Mouse (Mus musculus): ENCODE measurements at regions not wholly inside any gene's neighbourhood (a gene's known extent, or its start where the extent isn't known, plus 50 kb on each side); places are given as distances from the start of the nearest gene placed in this dataset.
A peak's percentile ranks its signal among the peaks of the same experiment; 100 is the strongest.

- 83% methylated on average over 4 of the region's 4 CpGs for WGBS
- Histone ChIP-seq H3K27me3 (replicated peaks) (no peaks in the 10 kb centered on the region), H3K9ac (replicated peaks) (no peak overlapping the region), H3K4me3 (replicated peaks) (no peak overlapping the region), H3K4me2 (no peak overlapping the region), H3K36me3 (no peaks in the 10 kb centered on the region), H3K9me3 (replicated peaks) (no peaks in the 10 kb centered on the region), H3K4me1 (0 out of 2 replicates have a peak, but pooled peaks cover 2% of the 10 kb centered on the region), H3K27ac (replicated peaks) (no peak overlapping the region)
- no peak for ATAC-seq (ENCODE audit: low FRiP score)
Observed at GRCm38 (mm10) chr13:112134701-112135100, 153.6 kb upstream of the Ankrd55 start.

- Histone ChIP-seq H3K4me3 (replicated peaks) (no peak overlapping the region), H3K4me2 (no peak overlapping the region), H3K27ac (replicated peaks) (no peak overlapping the region), H3K27me3 (replicated peaks) (no peaks in the 10 kb centered on the region), H3K9me3 (replicated peaks) (no peaks in the 10 kb centered on the region), H3K36me3 (no peaks in the 10 kb centered on the region), H3K9ac (replicated peaks) (no peak overlapping the region), H3K4me1 (0 out of 2 replicates have a peak, but pooled peaks cover 2% of the 10 kb centered on the region)
- WGBS, result 64% methylated on average over 5 of the region's 5 CpGs
- ATAC-seq (ENCODE audit: low FRiP score), result no peak
Observed at GRCm38 (mm10) chr13:112135777-112136176, 152.5 kb upstream of the Ankrd55 start.

- H3K4me1 ChIP-seq, result no peaks in the 10 kb centered on the region
- no peak for ATAC-seq (ENCODE audit: low FRiP score)
- no peak overlapping the region for H3K4me3 ChIP-seq (replicated peaks)
- no peak overlapping the region for H3K9ac ChIP-seq (replicated peaks)
- no peaks in the 10 kb centered on the region for H3K9me3 ChIP-seq (replicated peaks)
- no peak overlapping the region for H3K4me2 ChIP-seq
- no peaks in the 10 kb centered on the region for H3K36me3 ChIP-seq
- WGBS, result 23% methylated on average over 1 of the region's 1 CpGs
- H3K27me3 ChIP-seq (replicated peaks), result no peaks in the 10 kb centered on the region
- H3K27ac ChIP-seq (replicated peaks), result no peak overlapping the region
Observed at GRCm38 (mm10) chr13:112136850-112137249, 151.4 kb upstream of the Ankrd55 start.

GRCm38 (mm10) chr13:112140871-112141270 lies 147.4 kb upstream of the Ankrd55 start:
- Histone ChIP-seq H3K9me3 (replicated peaks) (no peaks in the 10 kb centered on the region), H3K9ac (replicated peaks) (no peak overlapping the region), H3K4me2 (no peak overlapping the region), H3K4me3 (replicated peaks) (no peak overlapping the region), H3K36me3 (no peaks in the 10 kb centered on the region), H3K27me3 (replicated peaks) (0 out of 2 replicates have a peak, but pooled peaks cover 3% of the 10 kb centered on the region), H3K27ac (replicated peaks) (no peak overlapping the region), H3K4me1 (no peaks in the 10 kb centered on the region)
- no peak for ATAC-seq (ENCODE audit: low FRiP score)
- WGBS, result 80% methylated on average over 5 of the region's 5 CpGs

- Histone ChIP-seq H3K9ac (replicated peaks) (no peak overlapping the region), H3K36me3 (no peaks in the 10 kb centered on the region), H3K9me3 (replicated peaks) (no peaks in the 10 kb centered on the region), H3K4me1 (no peaks in the 10 kb centered on the region), H3K27me3 (replicated peaks) (0 out of 2 replicates have a peak, but pooled peaks cover 3% of the 10 kb centered on the region), H3K4me2 (no peak overlapping the region), H3K4me3 (replicated peaks) (no peak overlapping the region), H3K27ac (replicated peaks) (no peak overlapping the region)
- WGBS, result 73% methylated on average over 7 of the region's 7 CpGs
- ATAC-seq (ENCODE audit: low FRiP score), result no peak
Observed at GRCm38 (mm10) chr13:112144393-112145348, 143.6 kb upstream of the Ankrd55 start.

GRCm38 (mm10) chr13:112152614-112153550 lies 135.4 kb upstream of the Ankrd55 start:
- peak; percentile 53; the same call in 1 of the 2 replicates for ATAC-seq (ENCODE audit: low FRiP score)
- no peaks in the 10 kb centered on the region for H3K36me3 ChIP-seq
- no peak overlapping the region for H3K9ac ChIP-seq (replicated peaks)
- peak overlapping the region; percentile 39 for H3K4me2 ChIP-seq
- WGBS, result 22% methylated on average over 27 of the region's 27 CpGs
- H3K4me1 ChIP-seq, result peaks cover 14% of the 10 kb centered on the region
- no peak overlapping the region; the same call in 1 of the 2 replicates for H3K27ac ChIP-seq (replicated peaks)
- H3K27me3 ChIP-seq (replicated peaks), result no peaks in the 10 kb centered on the region; the same call in 1 of the 2 replicates
- no peak overlapping the region for H3K4me3 ChIP-seq (replicated peaks)
- 0 out of 2 replicates have a peak, but pooled peaks cover 3% of the 10 kb centered on the region for H3K9me3 ChIP-seq (replicated peaks)

- Histone ChIP-seq H3K9ac (replicated peaks) (no peak overlapping the region), H3K27ac (replicated peaks) (no peak overlapping the region), H3K27me3 (replicated peaks) (no peaks in the 10 kb centered on the region; the same call in 1 of the 2 replicates), H3K36me3 (no peaks in the 10 kb centered on the region), H3K4me3 (replicated peaks) (no peak overlapping the region), H3K4me1 (peaks cover 14% of the 10 kb centered on the region), H3K9me3 (replicated peaks) (0 out of 2 replicates have a peak, but pooled peaks cover 5% of the 10 kb centered on the region), H3K4me2 (peak overlapping the region; percentile 39)
- peak; percentile 38; the same call in 1 of the 2 replicates for ATAC-seq (ENCODE audit: low FRiP score)
- WGBS, result 29% methylated on average over 4 of the region's 4 CpGs
Observed at GRCm38 (mm10) chr13:112153681-112154127, 134.5 kb upstream of the Ankrd55 start.

- Histone ChIP-seq H3K27ac (replicated peaks) (no peak overlapping the region), H3K9ac (replicated peaks) (no peak overlapping the region)
Observed at GRCm38 (mm10) chr13:112159430-112160172, 128.7 kb upstream of the Ankrd55 start.

GRCm38 (mm10) chr13:112160173-112160641 lies 128.0 kb upstream of the Ankrd55 start:
- 0 out of 2 replicates have a peak, but pooled peaks cover 5% of the 10 kb centered on the region for H3K9me3 ChIP-seq (replicated peaks)
- H3K4me3 ChIP-seq (replicated peaks), result no peak overlapping the region
- no peak overlapping the region for H3K4me2 ChIP-seq
- no peak overlapping the region for H3K9ac ChIP-seq (replicated peaks)
- peak overlapping the region; percentile 54; the same call in 1 of the 2 replicates for H3K27ac ChIP-seq (replicated peaks)
- 52% methylated on average over 2 of the region's 2 CpGs for WGBS
- no peaks in the 10 kb centered on the region for H3K4me1 ChIP-seq
- ATAC-seq (ENCODE audit: low FRiP score), result peak; percentile 61
- no peaks in the 10 kb centered on the region for H3K36me3 ChIP-seq
- H3K27me3 ChIP-seq (replicated peaks), result no peaks in the 10 kb centered on the region

More at GRCm38 (mm10) chr13:112159430-112160172, 128.7 kb upstream of the Ankrd55 start:
- Histone ChIP-seq H3K36me3 (no peaks in the 10 kb centered on the region), H3K4me1 (no peaks in the 10 kb centered on the region), H3K27me3 (replicated peaks) (no peaks in the 10 kb centered on the region), H3K9me3 (replicated peaks) (0 out of 2 replicates have a peak, but pooled peaks cover 5% of the 10 kb centered on the region), H3K4me3 (replicated peaks) (no peak overlapping the region), H3K4me2 (no peak overlapping the region)
- 80% methylated on average over 9 of the region's 9 CpGs for WGBS
- ATAC-seq (ENCODE audit: low FRiP score), result peak; percentile 28

GRCm38 (mm10) chr13:112160726-112161125 lies 127.5 kb upstream of the Ankrd55 start:
- H3K4me2 ChIP-seq, result no peak overlapping the region
- no peaks in the 10 kb centered on the region for H3K27me3 ChIP-seq (replicated peaks)
- H3K36me3 ChIP-seq, result no peaks in the 10 kb centered on the region
- H3K4me1 ChIP-seq, result peaks cover 2% of the 10 kb centered on the region; the same call in 1 of the 2 replicates
- 84% methylated on average over 2 of the region's 2 CpGs for WGBS
- no peak for ATAC-seq (ENCODE audit: low FRiP score)
- H3K4me3 ChIP-seq (replicated peaks), result no peak overlapping the region
- 0 out of 2 replicates have a peak, but pooled peaks cover 5% of the 10 kb centered on the region for H3K9me3 ChIP-seq (replicated peaks)
- no peak overlapping the region for H3K9ac ChIP-seq (replicated peaks)
- H3K27ac ChIP-seq (replicated peaks), result no peak overlapping the region; the same call in 1 of the 2 replicates

Data from neural tube, embryonic 15.5 days (tissue).